Comparison of ENCODE assay signal across 9 mouse cellular contexts in genomic region chr2:27915726-27916125, GRCm38 (mm10). TPM values are rescaled to one million over a fixed set of nuclear protein-coding genes. Genes with fewer than 3 reads are reported as not detected.
DNase-seq lines count a peak whose midpoint lies in the region; ATAC-seq and TF ChIP-seq lines count a peak whose summit lies in the region.
"Had no signal": no experiment of that assay in that cellular context is flagged by ENCODE, and none has a peak within 500 bp of the region (broad histone marks: within the 10 kb centered on the region; RNA-seq: fewer than 3 reads in every experiment).

No protein-coding gene starts in this region.

- no peaks in the 10 kb centered on the region for H3K9me3 ChIP-seq in embryonic facial prominence, embryonic 10.5 days
- no peaks in the 10 kb centered on the region for H3K9me3 ChIP-seq in forebrain, embryonic 14.5 days (replicated peaks; ENCODE audit: control insufficient read depth, low read length)
- H3K9me3 ChIP-seq: liver, embryonic 15.5 days had no signal

- no peak overlapping the region for H3K4me3 ChIP-seq in embryonic facial prominence, embryonic 10.5 days
- no peak overlapping the region for H3K4me3 ChIP-seq in small intestine, adult 2 months (ENCODE audit: low read depth, low read length)
- no peak overlapping the region for H3K4me3 ChIP-seq in forebrain, embryonic 14.5 days (ENCODE audit: low read depth, low read length)
- H3K4me3 ChIP-seq: liver, embryonic 15.5 days had no signal

- H3K27ac ChIP-seq in embryonic facial prominence, embryonic 10.5 days (replicated peaks), result no peak overlapping the region
- no peak overlapping the region for H3K27ac ChIP-seq in small intestine, adult 2 months (ENCODE audit: insufficient read depth, low read depth, low read length)
- no peak overlapping the region for H3K27ac ChIP-seq in forebrain, embryonic 14.5 days (ENCODE audit: low read depth, low read length)
- H3K27ac ChIP-seq: liver, embryonic 15.5 days had no signal

- peak; percentile 51; the same call in 1 of the 2 replicates for TF ChIP-seq CTCF in small intestine, adult 2 months (IDR thresholded peaks at IDR 0.05; ENCODE audit: extremely low read depth, insufficient read length, insufficient replicate concordance, low read depth, low read length)

- H3K9ac ChIP-seq in forebrain, embryonic 14.5 days (ENCODE audit: low read length), result no peak overlapping the region
- H3K9ac ChIP-seq: liver, embryonic 15.5 days had no signal

- H3K36me3 ChIP-seq in embryonic facial prominence, embryonic 10.5 days (replicated peaks), result no peaks in the 10 kb centered on the region
- H3K36me3 ChIP-seq in small intestine, adult 2 months (ENCODE audit: control insufficient read depth, insufficient read depth, low read length), result no peaks in the 10 kb centered on the region
- no peaks in the 10 kb centered on the region for H3K36me3 ChIP-seq in forebrain, embryonic 14.5 days (ENCODE audit: control insufficient read depth, insufficient read depth, low read length)
- H3K36me3 ChIP-seq: liver, embryonic 15.5 days had no signal

- 73% methylated on average over 4 of the region's 4 CpGs for WGBS in embryonic facial prominence, embryonic 10.5 days
- 29% methylated on average over 4 of the region's 4 CpGs for whole genome bisulfite sequencing in small intestine, adult 2 months
- 66% methylated on average over 4 of the region's 4 CpGs for WGBS in forebrain, embryonic 14.5 days

- ATAC-seq in CD4-positive, CD25-positive, alpha-beta regulatory T cell, adult 4 months, result no peak
- no peak for ATAC-seq in forebrain, embryonic 14.5 days

- no peak overlapping the region for H3K4me2 ChIP-seq in forebrain, embryonic 14.5 days (ENCODE audit: low read length)
- H3K4me2 ChIP-seq: liver, embryonic 15.5 days had no signal

- no peaks in the 10 kb centered on the region for H3K27me3 ChIP-seq in embryonic facial prominence, embryonic 10.5 days (replicated peaks; ENCODE audit: low read depth, poor library complexity, severe bottlenecking)
- H3K27me3 ChIP-seq in small intestine, adult 2 months (ENCODE audit: control insufficient read depth, insufficient read depth, low read length), result no peaks in the 10 kb centered on the region
- no peaks in the 10 kb centered on the region for H3K27me3 ChIP-seq in forebrain, embryonic 14.5 days (replicated peaks; ENCODE audit: control insufficient read depth, insufficient read depth, low read length)
- H3K27me3 ChIP-seq: liver, embryonic 15.5 days had no signal

- peak; percentile 7 for DNase-seq in CD4-positive, CD25-positive, alpha-beta regulatory T cell, adult 2 months (ENCODE audit: low read depth, low spot score)
- DNase-seq in left cerebral cortex, adult 18-20 months (ENCODE audit: low spot score in 2 of 2), result peak; percentile 31 to 65
- DNase-seq in left cerebral cortex, postnatal 4 days, result no peak
- peak; percentile 30 for DNase-seq in embryonic facial prominence, embryonic 10.5 days (ENCODE audit: low spot score)
- DNase-seq in forebrain, embryonic 14.5 days (ENCODE audit: low spot score), result no peak
- no peak for DNase-seq in urinary bladder, postnatal 25 days (ENCODE audit: low spot score)

- peaks cover 13% of the 10 kb centered on the region for H3K4me1 ChIP-seq in embryonic facial prominence, embryonic 10.5 days
- no peaks in the 10 kb centered on the region; the same call in 1 of the 2 replicates for H3K4me1 ChIP-seq in small intestine, adult 2 months (ENCODE audit: control insufficient read depth, insufficient read depth, insufficient read length, low read length)
- H3K4me1 ChIP-seq in forebrain, embryonic 14.5 days (ENCODE audit: control insufficient read depth, insufficient read depth, low read length), result no peaks in the 10 kb centered on the region

- TF ChIP-seq POLR2A in small intestine, adult 2 months (IDR thresholded peaks at IDR 0.05; ENCODE audit: low read depth, low read length), result no peak

- intact Hi-C loops in left cerebral cortex, postnatal 4 days (cut with DNase I), result no loop called here

RNA-seq across cellular contexts. Expression of gene Col5a1, which starts 29.5 kb away (rescaled TPM):
- not detected for polyA plus RNA-seq in CD4-positive, CD25-positive, alpha-beta regulatory T cell, adult 4 months (2017; shearing (Covaris generic))
- 1 to 10 TPM; 7.3 to 8.7 TPM for total RNA-seq in left cerebral cortex, adult 18-20 months (2021)
- 10 to 100 TPM; 11.1 to 12.4 TPM for total RNA-seq in left cerebral cortex, postnatal 4 days (2021)
- polyA plus RNA-seq in embryonic facial prominence, embryonic 10.5 days (2016; fragmentation: Nextera tagmentation; extraction: Ambion mirVana), result 16.5 and 19.3 TPM in 2 replicates
- polyA plus RNA-seq in small intestine, adult 2 months (2012; rRNA removed), result 7.8 and 12.3 TPM in 2 replicates
- polyA plus RNA-seq in forebrain, embryonic 14.5 days (2014; fragmentation: Nextera tagmentation; extraction: Ambion mirVana), result 5.3 and 6.9 TPM in 2 replicates

Comparison
In these comparisons a context has a peak if more than half of its experiments do, and no peak if none do; other contexts are left out.
1. DNase-seq: peak in CD4-positive, CD25-positive, alpha-beta regulatory T cell, adult 2 months (single experiment), left cerebral cortex, adult 18-20 months (2 of 2) and embryonic facial prominence, embryonic 10.5 days (single experiment); none in left cerebral cortex, postnatal 4 days (single experiment), forebrain, embryonic 14.5 days (single experiment) and urinary bladder, postnatal 25 days (single experiment).